Mouse (Mus musculus) testis, adult 2 months (tissue): ENCODE results near the gene D2hgdh.

Experiments used
- CTCF ChIP-seq: fragments of 200-500 bp; IDR thresholded peaks from 2 replicates; pipeline ENCODE4 v1.5.1; 2012; ENCODE audit warnings: low read depth, mild to moderate bottlenecking, inconsistent platforms, low read length, moderate library complexity; ENCODE audit not compliant: control insufficient read depth, insufficient read depth, insufficient replicate concordance
- POLR2A ChIP-seq: fragments of 200-500 bp; IDR thresholded peaks from 2 replicates; pipeline ENCODE4 v1.6.1; 2012; ENCODE audit warnings: low read depth, mild to moderate bottlenecking, inconsistent platforms, low read length, moderate library complexity; ENCODE audit not compliant: control insufficient read depth

DNA sequence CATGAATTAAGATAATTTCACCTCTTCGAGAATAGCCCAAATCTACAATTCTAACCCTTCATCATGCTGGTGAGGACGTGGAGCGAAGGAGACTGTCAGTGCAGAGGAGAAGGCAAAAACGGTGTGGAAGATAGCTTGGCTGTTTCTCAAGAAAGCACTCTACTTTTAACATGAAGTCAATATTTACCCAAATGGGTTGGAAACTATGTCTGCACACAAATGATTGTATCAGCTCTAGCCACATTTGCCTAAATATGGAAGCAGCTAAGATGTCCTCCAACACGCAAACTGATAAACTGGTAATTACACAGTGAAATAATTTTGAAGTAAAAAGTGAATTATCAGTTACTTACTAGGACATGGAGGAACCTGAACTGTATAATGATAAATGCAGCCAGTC is 21.9 kb upstream of the D2hgdh start:
- TF ChIP-seq CTCF, result no peak
- no peak for TF ChIP-seq POLR2A
